Mouse (Mus musculus) forebrain, embryonic 14.5 days (tissue): ENCODE measurements around the gene Ubald1. TPM values are rescaled to one million over a fixed set of nuclear protein-coding genes. Genes with fewer than 3 reads are reported as not detected.

ENCODE experiments used
- ATAC-seq: fragments of 200-750 bp; cut with Nextera tagmentation; 2 replicates; pipeline ENCODE4 v1.8.0; 2017; ENCODE audit warnings: mild to moderate bottlenecking, moderate library complexity
- DNase-seq: peaks from one replicate; pipeline ENCODE4 v3.0.0-alpha.2; 2015; ENCODE audit warnings: low spot score
- H3K27ac ChIP-seq: fragments of 300-500 bp; sonication (generic); 2 replicates; pipeline ENCODE4 v1.5.1; 2014; ENCODE audit warnings: low read depth, mild to moderate bottlenecking, control low read depth, low read length, moderate library complexity
- H3K27me3 ChIP-seq: fragments of 300-500 bp; sonication (generic); replicated peaks from 2 replicates; pipeline ENCODE4 v1.6.1; 2014; ENCODE audit warnings: low read length, control low read depth, mixed read lengths; ENCODE audit not compliant: control insufficient read depth, insufficient read depth
- H3K36me3 ChIP-seq: fragments of 300-500 bp; sonication (generic); 2 replicates; pipeline ENCODE4 v1.6.1; 2014; ENCODE audit warnings: low read length, control low read depth; ENCODE audit not compliant: control insufficient read depth, insufficient read depth
- H3K4me1 ChIP-seq: fragments of 300-500 bp; sonication (generic); 2 replicates; pipeline ENCODE4 v1.6.1; 2014; ENCODE audit warnings: antibody characterized with exemption, low read length, control low read depth; ENCODE audit not compliant: control insufficient read depth, insufficient read depth
- H3K4me2 ChIP-seq: fragments of 300-500 bp; sonication (generic); 2 replicates; pipeline ENCODE4 v1.6.1; 2014; ENCODE audit warnings: mild to moderate bottlenecking, control low read depth, low read length
- H3K4me3 ChIP-seq: fragments of 300-500 bp; sonication (generic); 2 replicates; pipeline ENCODE4 v1.5.1; 2014; ENCODE audit warnings: low read depth, low read length, control low read depth
- H3K9ac ChIP-seq: fragments of 300-500 bp; sonication (generic); 2 replicates; pipeline ENCODE4 v1.6.1; 2014; ENCODE audit warnings: mild to moderate bottlenecking, low read length, control low read depth, moderate library complexity
- H3K9me3 ChIP-seq: fragments of 300-500 bp; sonication (generic); replicated peaks from 2 replicates; pipeline ENCODE4 v1.6.1; 2016; ENCODE audit warnings: low read length, control low read depth, mixed read lengths; ENCODE audit not compliant: control insufficient read depth
- WGBS: fragments of 180-500 bp; shearing (Covaris S2); extraction: QIAGEN DNeasy Blood & Tissue Kit; methylation state at CpG from one replicate; pipeline ENCODE4 v1.1.7; 2014; 5-methylcytosine and 5-hydroxymethylcytosine counted together
- polyA plus RNA-seq: library from polyadenylated mRNA; unstranded; fragments of >200 nt; fragmentation: Nextera tagmentation; extraction: Ambion mirVana; gene quantifications from 2 replicates; pipeline ENCODE4 v1.2.1, GENCODE M21; 2014

The Ubald1 gene
- polyA plus RNA-seq, 1 experiment from 2014 or later, result 37.9 TPM

DNA sequence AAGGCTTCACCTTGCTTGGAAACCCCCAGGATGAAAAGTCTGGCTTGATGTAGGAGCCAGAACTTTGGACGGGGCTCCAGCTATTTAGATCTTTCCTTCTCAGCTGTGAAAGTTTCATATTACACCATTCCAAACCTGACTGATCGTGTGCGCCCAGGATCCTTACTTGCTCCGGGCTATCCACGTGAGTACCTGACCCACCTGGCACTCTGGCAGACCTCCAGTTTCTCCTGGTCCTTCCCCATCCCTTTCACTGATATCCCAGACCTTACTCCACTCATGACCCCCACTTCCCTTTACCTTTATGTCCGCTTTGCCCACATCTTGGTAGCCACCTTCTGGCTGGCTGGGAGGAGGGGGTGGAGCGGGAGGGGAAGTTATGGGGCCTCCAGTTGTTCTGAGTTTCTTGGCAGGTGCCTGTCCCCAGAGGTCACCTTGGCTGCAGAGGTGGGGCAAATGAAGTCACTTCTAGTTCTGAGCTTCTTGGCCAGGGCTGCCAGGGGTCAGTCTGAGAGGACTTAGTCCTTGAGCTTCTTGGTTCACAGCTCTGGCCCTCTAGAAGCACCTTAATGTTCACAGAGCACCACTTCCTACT lies 13.9 kb downstream of the Ubald1 start:
- Histone ChIP-seq H3K27ac (no peak overlapping the region), H3K27me3 (no peaks in the 10 kb centered on the region), H3K4me3 (no peak overlapping the region), H3K4me1 (no peaks in the 10 kb centered on the region), H3K9me3 (no peaks in the 10 kb centered on the region), H3K36me3 (peaks cover 8% of the 10 kb centered on the region), H3K9ac (no peak overlapping the region), H3K4me2 (no peak overlapping the region)
- DNase-seq (no peak), ATAC-seq (no peak)
- WGBS, result 78% methylated on average over 7 of the region's 7 CpGs

DNA sequence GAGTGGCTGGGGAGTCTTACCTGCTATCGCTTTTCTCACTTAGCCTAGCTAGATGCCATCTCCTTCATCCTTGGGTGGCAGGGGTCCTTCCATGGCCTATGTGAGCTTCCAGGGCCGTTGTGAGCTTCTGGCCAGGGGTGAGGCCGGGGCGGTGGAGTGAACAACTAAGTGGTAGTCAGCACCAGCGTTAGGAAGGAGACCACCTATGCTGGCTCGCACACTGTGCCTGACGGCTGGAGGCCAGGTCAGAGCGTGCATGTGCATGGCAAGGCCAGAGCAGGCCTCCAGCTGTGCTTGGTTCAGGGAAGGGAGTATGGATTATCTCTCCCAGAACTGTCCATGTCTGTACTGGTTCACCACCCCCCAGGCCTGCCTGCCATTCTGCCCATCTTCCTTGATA lies 16.4 kb downstream of the Ubald1 start:
- Histone ChIP-seq H3K27me3 (no peaks in the 10 kb centered on the region), H3K27ac (no peak overlapping the region), H3K4me2 (no peak overlapping the region), H3K4me1 (no peaks in the 10 kb centered on the region), H3K36me3 (no peaks in the 10 kb centered on the region), H3K4me3 (no peak overlapping the region), H3K9me3 (no peaks in the 10 kb centered on the region), H3K9ac (no peak overlapping the region)
- no peak for DNase-seq
- WGBS, result 82% methylated on average over 8 of the region's 8 CpGs
- ATAC-seq, result no peak

DNA sequence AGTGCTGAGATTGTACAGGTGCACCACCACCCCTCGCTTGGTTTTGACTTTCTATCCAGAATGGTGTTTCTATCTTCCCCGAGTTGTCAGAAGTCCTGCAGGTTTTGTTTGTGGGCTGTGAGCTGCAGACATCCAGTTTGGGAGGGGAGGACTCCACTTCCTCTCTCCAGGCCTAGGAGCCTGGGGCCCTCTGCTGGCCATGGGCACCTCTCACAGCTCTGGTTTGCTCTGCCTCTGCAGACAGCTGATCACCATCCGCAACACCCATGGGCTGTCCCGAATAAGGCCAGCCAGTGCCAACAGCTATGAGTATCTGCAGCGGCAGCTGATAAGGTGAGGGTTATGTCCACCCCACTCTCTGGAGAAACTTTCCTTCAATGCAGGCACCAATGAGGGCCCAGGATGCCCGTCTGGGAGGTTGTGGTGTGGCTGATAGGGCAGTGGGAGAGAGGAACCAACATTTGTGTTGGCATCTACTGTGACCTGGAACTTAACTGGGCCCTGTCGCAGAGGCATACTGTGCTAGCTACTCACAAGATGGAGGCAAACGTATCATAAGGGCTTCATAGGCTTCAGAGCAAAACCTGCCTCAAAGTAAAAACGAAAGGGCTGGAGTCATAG lies 17.1 kb downstream of the Ubald1 start:
- DNase-seq (peak; percentile 38), ATAC-seq (no peak)
- Histone ChIP-seq H3K27ac (no peak overlapping the region), H3K36me3 (no peaks in the 10 kb centered on the region), H3K27me3 (no peaks in the 10 kb centered on the region), H3K9ac (no peak overlapping the region), H3K4me3 (no peak overlapping the region), H3K9me3 (no peaks in the 10 kb centered on the region), H3K4me1 (no peaks in the 10 kb centered on the region), H3K4me2 (no peak overlapping the region)
- WGBS, result 54% methylated on average over 9 of the region's 9 CpGs

DNA sequence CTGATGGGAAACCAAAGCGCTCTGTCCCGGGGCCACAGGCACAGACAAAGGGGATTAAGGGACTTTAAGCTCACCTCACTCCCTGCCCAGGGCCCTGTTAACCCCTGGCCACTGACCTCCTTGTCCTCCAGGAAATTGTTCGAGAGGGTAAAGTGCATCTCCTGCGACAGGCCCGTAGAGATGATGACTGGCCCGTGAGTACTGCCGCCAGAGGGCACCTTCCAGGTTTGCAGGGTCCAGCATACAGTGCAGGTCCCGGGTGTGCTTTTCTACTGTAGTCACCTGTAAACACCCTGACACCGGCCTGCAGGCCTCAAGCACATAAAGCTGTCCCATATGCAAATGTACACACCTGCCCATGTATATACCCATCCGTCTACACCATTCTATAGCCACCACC lies 18.7 kb downstream of the Ubald1 start:
- no peak overlapping the region for H3K4me2 ChIP-seq
- no peak overlapping the region for H3K27ac ChIP-seq
- no peaks in the 10 kb centered on the region for H3K27me3 ChIP-seq
- WGBS, result 38% methylated on average over 10 of the region's 10 CpGs
- no peak overlapping the region for H3K9ac ChIP-seq
- no peaks in the 10 kb centered on the region for H3K36me3 ChIP-seq
- no peaks in the 10 kb centered on the region for H3K4me1 ChIP-seq
- no peak overlapping the region for H3K4me3 ChIP-seq
- no peak for ATAC-seq
- DNase-seq, result no peak
- H3K9me3 ChIP-seq, result no peaks in the 10 kb centered on the region

DNA sequence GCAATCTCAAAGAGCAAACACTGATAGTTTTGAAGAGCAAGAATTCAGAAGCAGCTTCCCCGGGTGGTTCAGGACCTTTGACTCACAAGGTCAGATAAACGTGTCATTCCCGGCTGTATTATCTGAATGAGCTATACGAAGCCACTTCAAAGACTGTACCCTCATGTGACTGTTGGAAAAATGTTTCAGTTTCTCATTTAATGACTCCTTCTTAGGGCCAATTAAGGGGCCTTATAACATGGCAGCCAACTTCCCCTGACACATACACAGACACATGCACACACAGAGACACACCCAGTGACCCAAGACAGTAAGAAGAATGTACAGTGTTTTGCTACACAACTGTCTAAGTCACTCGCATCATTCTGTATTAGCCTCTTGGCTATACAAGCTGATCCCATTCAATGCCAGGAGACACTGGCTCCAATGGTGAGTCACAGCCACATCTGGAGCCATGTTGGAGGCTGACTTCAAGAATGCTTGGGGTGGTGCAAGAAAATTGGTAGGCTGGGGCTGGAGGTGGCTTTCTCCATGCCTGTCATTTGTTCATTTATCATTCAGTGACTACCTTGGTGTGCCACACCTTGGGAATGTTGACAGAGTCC lies 25.0 kb downstream of the Ubald1 start:
- no peak overlapping the region for H3K4me3 ChIP-seq
- no peaks in the 10 kb centered on the region for H3K4me1 ChIP-seq
- no peak overlapping the region for H3K27ac ChIP-seq
- ATAC-seq (no peak), DNase-seq (no peak)
- no peak overlapping the region for H3K9ac ChIP-seq
- no peak overlapping the region for H3K4me2 ChIP-seq
- no peaks in the 10 kb centered on the region for H3K27me3 ChIP-seq
- no peaks in the 10 kb centered on the region for H3K36me3 ChIP-seq
- 82% methylated on average over 5 of the region's 5 CpGs for WGBS
- no peaks in the 10 kb centered on the region for H3K9me3 ChIP-seq

DNA sequence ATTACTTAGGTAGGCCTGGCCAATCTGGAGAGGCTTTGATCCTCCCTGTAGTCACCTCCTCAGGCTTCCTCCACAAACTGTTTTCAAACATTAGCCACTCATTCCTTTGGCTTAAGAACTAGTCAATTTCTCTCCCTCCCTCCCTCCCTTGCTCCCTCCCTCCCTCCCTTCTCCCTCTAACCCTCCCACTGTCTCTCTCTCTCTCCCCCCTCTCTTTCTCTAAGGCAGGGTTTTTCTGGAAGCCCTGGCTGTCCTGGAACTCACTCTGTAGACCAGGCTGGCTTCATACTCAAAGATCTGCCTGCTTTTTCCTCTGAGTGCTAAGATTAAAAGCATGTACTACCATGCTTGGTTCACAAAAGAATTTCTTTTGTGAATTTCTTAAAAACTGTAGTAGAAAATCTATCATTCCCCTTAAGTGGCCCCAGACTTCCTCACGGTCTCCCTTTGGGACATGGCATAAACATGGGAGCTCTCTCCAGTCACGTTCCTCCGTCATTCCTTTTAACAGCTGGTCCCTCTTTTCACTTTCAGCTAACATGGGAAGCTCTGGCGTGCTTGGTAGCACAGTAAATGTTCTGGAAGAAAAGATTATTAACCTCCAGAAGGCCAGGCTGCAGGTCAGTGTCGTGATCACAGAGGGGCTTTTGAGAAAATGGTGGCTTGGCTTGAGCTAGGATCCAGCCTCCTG lies 29.0 kb downstream of the Ubald1 start:
- Histone ChIP-seq H3K9ac (no peak overlapping the region), H3K9me3 (no peaks in the 10 kb centered on the region), H3K27me3 (no peaks in the 10 kb centered on the region), H3K4me3 (no peak overlapping the region), H3K27ac (no peak overlapping the region), H3K36me3 (no peaks in the 10 kb centered on the region), H3K4me1 (no peaks in the 10 kb centered on the region), H3K4me2 (no peak overlapping the region)
- 80% methylated on average over 5 of the region's 5 CpGs for WGBS
- DNase-seq (no peak), ATAC-seq (no peak)

- no peak overlapping the region for H3K27ac ChIP-seq
- no peak overlapping the region for H3K9ac ChIP-seq
- H3K36me3 ChIP-seq, result no peaks in the 10 kb centered on the region
- no peaks in the 10 kb centered on the region for H3K9me3 ChIP-seq
- H3K4me2 ChIP-seq, result no peak overlapping the region
- no peaks in the 10 kb centered on the region for H3K27me3 ChIP-seq
- no peak overlapping the region for H3K4me3 ChIP-seq
- H3K4me1 ChIP-seq, result no peaks in the 10 kb centered on the region
- WGBS, result 77% methylated on average over 7 of the region's 7 CpGs
- no peak for ATAC-seq
- no peak for DNase-seq
Observed at GRCm38 (mm10) chr16:4850361-4850760, 29.8 kb downstream of the Ubald1 start.

DNA sequence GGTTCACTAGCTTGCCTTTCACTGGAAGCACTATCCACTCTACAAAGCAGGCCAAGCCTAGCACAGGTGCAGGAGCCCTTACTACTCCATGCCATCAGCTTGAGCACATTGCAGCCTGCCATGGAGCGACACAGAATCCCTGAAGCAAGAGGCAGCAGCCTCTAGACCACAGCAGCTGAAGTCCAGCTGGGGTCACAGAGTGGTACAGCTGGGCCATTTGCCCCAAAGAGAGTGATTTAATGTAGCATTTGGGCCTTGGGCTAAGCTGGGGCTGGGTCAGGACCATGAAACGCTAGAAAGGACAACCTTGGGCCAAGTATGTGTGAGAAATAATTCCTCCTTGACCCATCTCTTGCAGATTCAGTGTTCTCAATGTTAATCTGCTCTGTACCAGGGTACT lies 32.0 kb downstream of the Ubald1 start:
- H3K4me3 ChIP-seq, result no peak overlapping the region
- H3K27ac ChIP-seq, result no peak overlapping the region
- no peaks in the 10 kb centered on the region for H3K27me3 ChIP-seq
- WGBS, result 90% methylated on average over 2 of the region's 2 CpGs
- DNase-seq (no peak), ATAC-seq (no peak)
- H3K9me3 ChIP-seq, result no peaks in the 10 kb centered on the region
- no peak overlapping the region for H3K9ac ChIP-seq
- H3K4me1 ChIP-seq, result no peaks in the 10 kb centered on the region
- H3K4me2 ChIP-seq, result no peak overlapping the region
- no peaks in the 10 kb centered on the region for H3K36me3 ChIP-seq

DNA sequence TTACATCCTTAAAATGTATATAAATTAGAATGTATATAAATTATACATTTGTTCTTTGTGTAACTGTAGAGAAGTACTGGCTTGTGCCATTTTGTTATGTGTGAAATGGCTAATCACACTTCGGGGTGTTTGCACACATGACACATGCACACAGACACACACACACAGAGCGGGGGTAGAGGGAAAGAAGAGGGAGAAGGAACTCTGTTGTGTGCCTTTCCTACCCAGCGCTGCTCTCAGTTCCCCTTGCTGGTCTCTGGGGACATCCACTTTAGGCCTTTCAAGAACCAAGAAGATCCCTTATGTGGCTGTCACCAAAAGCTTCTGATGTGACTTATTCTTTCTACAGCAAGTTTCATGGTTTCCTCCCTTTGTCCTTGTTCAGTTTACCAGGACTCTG lies 33.1 kb downstream of the Ubald1 start:
- WGBS, result 90% methylated on average over 3 of the region's 3 CpGs
- Histone ChIP-seq H3K27ac (no peak overlapping the region), H3K9ac (no peak overlapping the region), H3K4me3 (no peak overlapping the region), H3K27me3 (no peaks in the 10 kb centered on the region), H3K36me3 (no peaks in the 10 kb centered on the region), H3K4me2 (no peak overlapping the region), H3K9me3 (no peaks in the 10 kb centered on the region), H3K4me1 (no peaks in the 10 kb centered on the region)
- DNase-seq, result no peak
- no peak for ATAC-seq
